Mouse (Mus musculus) forebrain, embryonic 16.5 days (tissue): Measurements from ENCODE around the gene Lsm2. TPM values are rescaled to one million over a fixed set of nuclear protein-coding genes. Genes with fewer than 3 reads are reported as not detected.
"Not testable (repeated sequence)": the region's sequence is repeated elsewhere in the genome, so short reads cannot be mapped to it uniquely, and the experiment has no call there.

Experiments
- ATAC-seq: fragments of 200-750 bp; cut with Nextera tagmentation; 2 replicates; pipeline ENCODE4 v1.8.0; 2017; ENCODE audit warnings: mild to moderate bottlenecking, moderate library complexity
- H3K27ac ChIP-seq: fragments of 300-500 bp; sonication (generic); 2 replicates; pipeline ENCODE4 v1.5.1; 2014; ENCODE audit warnings: low read length, control low read depth
- H3K27me3 ChIP-seq: fragments of 300-500 bp; sonication (generic); replicated peaks from 2 replicates; pipeline ENCODE4 v1.6.1; 2014; ENCODE audit warnings: low read length; ENCODE audit not compliant: control insufficient read depth, insufficient read depth
- H3K36me3 ChIP-seq: fragments of 300-500 bp; sonication (generic); 2 replicates; pipeline ENCODE4 v1.6.1; 2014; ENCODE audit not compliant: control insufficient read depth, insufficient read depth
- H3K4me1 ChIP-seq: fragments of 300-500 bp; sonication (generic); replicated peaks from 2 replicates; pipeline ENCODE4 v1.6.1; 2014; ENCODE audit warnings: low read length; ENCODE audit not compliant: control insufficient read depth, insufficient read depth
- H3K4me2 ChIP-seq: fragments of 300-500 bp; sonication (generic); 2 replicates; pipeline ENCODE4 v1.6.1; 2014; ENCODE audit warnings: mild to moderate bottlenecking, low read length, control low read depth
- H3K4me3 ChIP-seq: fragments of 300-500 bp; sonication (generic); replicated peaks from 2 replicates; pipeline ENCODE4 v1.5.1; 2014; ENCODE audit warnings: mild to moderate bottlenecking, low read length, control low read depth
- H3K9ac ChIP-seq: fragments of 300-500 bp; sonication (generic); replicated peaks from 2 replicates; pipeline ENCODE4 v1.6.1; 2014; ENCODE audit warnings: low read depth, low read length, control low read depth
- H3K9me3 ChIP-seq: fragments of 300-500 bp; sonication (generic); 2 replicates; pipeline ENCODE4 v1.6.1; 2016; ENCODE audit warnings: low read length; ENCODE audit not compliant: control insufficient read depth
- WGBS: fragments of 180-500 bp; shearing (Covaris S2); extraction: QIAGEN DNeasy Blood & Tissue Kit; methylation state at CpG from one replicate; pipeline ENCODE4 v1.1.7; 2014; 5-methylcytosine and 5-hydroxymethylcytosine counted together
- polyA plus RNA-seq: library from polyadenylated mRNA; unstranded; fragments of >200 nt; fragmentation: Nextera tagmentation; extraction: Ambion mirVana; gene quantifications from 2 replicates; pipeline ENCODE4 v1.2.1, GENCODE M21; 2015

The Lsm2 gene
- polyA plus RNA-seq, 1 experiment from 2014 or later = 121 TPM

DNA sequence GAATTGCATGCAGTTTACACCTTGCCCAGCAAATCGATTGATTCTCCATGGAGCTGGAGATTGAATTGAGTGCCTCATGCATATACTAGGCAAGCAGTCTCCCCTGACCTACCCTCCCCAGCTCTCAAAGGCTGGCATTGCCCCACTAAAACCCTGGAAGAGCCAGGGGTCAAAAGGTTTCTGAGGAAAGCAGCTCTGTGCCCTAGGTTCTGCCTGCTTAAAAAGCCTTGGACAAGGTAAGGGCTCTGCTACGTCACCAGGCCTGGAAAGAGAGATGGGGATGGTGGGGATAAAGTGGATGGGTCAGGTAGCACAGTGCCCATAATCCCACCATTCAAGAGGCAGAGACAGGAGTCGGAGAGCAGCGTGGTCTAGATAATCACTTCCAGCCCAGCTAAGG is 26.8 kb upstream of the Lsm2 start:
- Histone ChIP-seq H3K27me3 (peaks cover 2% of the 10 kb centered on the region; the same call in 1 of the 2 replicates), H3K27ac (no peak overlapping the region), H3K9me3 (no peaks in the 10 kb centered on the region), H3K36me3 (peaks cover 5% of the 10 kb centered on the region), H3K9ac (no peak overlapping the region), H3K4me1 (peaks cover 19% of the 10 kb centered on the region), H3K4me3 (no peak overlapping the region), H3K4me2 (no peak overlapping the region)
- 71% methylated on average over 4 of the region's 4 CpGs for WGBS
- ATAC-seq = no peak

DNA sequence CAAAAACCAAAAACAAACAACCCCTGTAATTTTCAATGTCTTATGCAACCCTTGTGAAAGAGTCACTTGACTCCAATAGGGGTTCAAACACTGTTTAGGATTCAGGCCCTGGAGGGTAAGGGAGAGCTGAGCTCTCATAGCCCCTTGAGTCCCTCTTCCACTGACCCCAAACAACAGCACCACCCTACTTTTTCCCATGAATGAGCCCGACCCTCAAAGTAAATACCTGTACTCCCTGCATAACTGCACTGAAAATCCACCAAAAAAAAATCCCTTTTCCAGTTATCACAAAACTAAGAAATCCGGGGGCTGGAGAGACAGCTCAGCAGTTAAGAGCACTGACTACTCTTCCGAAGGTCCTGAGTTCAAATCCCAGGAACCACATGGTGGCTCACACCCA is 25.8 kb upstream of the Lsm2 start:
- H3K27ac ChIP-seq = no peak overlapping the region
- 77% methylated on average over 3 of the region's 3 CpGs for WGBS
- H3K4me1 ChIP-seq = peaks cover 10% of the 10 kb centered on the region
- H3K27me3 ChIP-seq = peaks cover 5% of the 10 kb centered on the region; the same call in 1 of the 2 replicates
- no peak overlapping the region for H3K4me2 ChIP-seq
- H3K36me3 ChIP-seq = no peaks in the 10 kb centered on the region
- no peak for ATAC-seq
- H3K9ac ChIP-seq = no peak overlapping the region
- H3K9me3 ChIP-seq = no peaks in the 10 kb centered on the region
- H3K4me3 ChIP-seq = no peak overlapping the region

DNA sequence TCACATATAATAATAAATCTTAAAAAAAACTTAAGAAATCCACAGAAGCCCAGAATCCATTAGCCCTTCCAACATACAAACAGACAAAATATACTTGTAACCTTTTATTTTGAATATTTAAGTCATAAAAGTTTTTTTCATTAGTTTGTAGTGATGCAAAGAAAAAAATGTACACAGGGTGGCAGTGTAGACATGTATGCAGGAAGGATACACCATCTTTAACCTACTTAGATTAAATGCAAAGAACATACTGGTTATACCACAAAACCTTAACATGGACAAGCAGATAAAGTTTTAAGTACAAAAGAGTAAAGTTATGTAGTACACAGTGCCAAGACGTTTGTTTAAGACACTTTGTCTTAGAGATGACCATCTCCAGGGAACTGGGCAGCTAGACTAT is 25.3 kb upstream of the Lsm2 start:
- no peak overlapping the region for H3K4me2 ChIP-seq
- H3K27ac ChIP-seq = no peak overlapping the region
- H3K9me3 ChIP-seq = no peaks in the 10 kb centered on the region
- H3K4me3 ChIP-seq = no peak overlapping the region
- peaks cover 7% of the 10 kb centered on the region for H3K4me1 ChIP-seq
- H3K27me3 ChIP-seq = peaks cover 7% of the 10 kb centered on the region; the same call in 1 of the 2 replicates
- H3K36me3 ChIP-seq = no peaks in the 10 kb centered on the region
- no peak for ATAC-seq
- H3K9ac ChIP-seq = no peak overlapping the region
- WGBS = 44% methylated on average over 1 of the region's 1 CpGs

DNA sequence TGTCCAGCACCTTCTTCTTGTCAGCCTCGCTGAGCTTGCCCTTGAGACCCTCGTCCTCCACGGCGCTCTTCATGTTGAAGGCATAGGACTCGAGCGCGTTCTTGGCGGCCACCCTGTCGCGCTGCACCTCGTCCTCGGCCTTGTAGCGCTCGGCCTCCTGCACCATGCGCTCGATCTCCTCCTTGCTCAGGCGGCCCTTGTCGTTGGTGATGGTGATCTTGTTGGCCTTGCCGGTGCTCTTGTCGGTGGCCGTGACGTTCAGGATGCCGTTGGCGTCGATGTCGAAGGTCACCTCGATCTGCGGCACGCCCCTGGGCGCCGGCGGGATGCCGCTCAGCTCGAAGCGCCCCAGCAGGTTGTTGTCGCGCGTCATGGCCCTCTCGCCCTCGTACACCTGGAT is 24.4 kb upstream of the Lsm2 start:
- not testable (repeated sequence) for H3K27ac ChIP-seq, H3K9ac ChIP-seq, H3K9me3 ChIP-seq, H3K36me3 ChIP-seq, H3K4me1 ChIP-seq, H3K27me3 ChIP-seq, ATAC-seq, H3K4me2 ChIP-seq, H3K4me3 ChIP-seq
- WGBS = 17% methylated on average over 34 of the region's 40 CpGs

DNA sequence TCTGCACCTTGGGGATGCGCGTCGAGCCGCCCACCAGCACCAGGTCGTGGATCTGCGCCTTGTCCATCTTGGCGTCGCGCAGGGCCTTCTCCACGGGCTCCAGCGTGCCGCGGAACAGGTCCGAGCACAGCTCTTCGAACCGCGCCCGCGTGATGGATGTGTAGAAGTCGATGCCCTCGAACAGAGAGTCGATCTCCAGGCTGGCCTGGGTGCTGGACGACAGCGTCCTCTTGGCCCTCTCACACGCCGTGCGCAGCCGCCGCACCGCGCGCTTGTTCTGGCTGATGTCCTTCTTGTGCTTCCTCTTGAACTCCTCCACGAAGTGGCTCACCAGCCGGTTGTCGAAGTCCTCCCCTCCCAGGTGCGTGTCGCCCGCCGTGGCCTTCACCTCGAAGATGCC is 23.7 kb upstream of the Lsm2 start:
- H3K4me2 ChIP-seq, H3K4me3 ChIP-seq, ATAC-seq, H3K9ac ChIP-seq, H3K9me3 ChIP-seq, H3K36me3 ChIP-seq, H3K27me3 ChIP-seq, H3K27ac ChIP-seq, H3K4me1 ChIP-seq: not testable (repeated sequence)
- 28% methylated on average over 28 of the region's 40 CpGs for WGBS

DNA sequence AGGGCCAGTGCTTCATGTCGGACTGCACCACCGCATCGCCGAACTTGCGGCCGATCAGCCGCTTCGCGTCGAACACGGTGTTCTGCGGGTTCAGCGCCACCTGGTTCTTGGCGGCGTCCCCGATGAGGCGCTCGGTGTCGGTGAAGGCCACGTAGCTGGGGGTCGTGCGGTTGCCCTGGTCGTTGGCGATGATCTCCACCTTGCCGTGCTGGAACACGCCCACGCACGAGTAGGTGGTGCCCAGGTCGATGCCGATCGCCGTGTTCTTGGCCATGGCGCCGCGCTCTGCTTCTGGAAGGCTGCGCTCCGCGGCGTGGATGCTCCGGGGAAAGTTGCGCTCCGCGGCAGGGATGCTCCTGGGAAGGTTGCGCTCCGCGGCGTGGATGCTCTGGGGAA is 22.9 kb upstream of the Lsm2 start:
- not testable (repeated sequence) for ATAC-seq, H3K27me3 ChIP-seq
- 0% methylated on average over 20 of the region's 47 CpGs for WGBS

DNA sequence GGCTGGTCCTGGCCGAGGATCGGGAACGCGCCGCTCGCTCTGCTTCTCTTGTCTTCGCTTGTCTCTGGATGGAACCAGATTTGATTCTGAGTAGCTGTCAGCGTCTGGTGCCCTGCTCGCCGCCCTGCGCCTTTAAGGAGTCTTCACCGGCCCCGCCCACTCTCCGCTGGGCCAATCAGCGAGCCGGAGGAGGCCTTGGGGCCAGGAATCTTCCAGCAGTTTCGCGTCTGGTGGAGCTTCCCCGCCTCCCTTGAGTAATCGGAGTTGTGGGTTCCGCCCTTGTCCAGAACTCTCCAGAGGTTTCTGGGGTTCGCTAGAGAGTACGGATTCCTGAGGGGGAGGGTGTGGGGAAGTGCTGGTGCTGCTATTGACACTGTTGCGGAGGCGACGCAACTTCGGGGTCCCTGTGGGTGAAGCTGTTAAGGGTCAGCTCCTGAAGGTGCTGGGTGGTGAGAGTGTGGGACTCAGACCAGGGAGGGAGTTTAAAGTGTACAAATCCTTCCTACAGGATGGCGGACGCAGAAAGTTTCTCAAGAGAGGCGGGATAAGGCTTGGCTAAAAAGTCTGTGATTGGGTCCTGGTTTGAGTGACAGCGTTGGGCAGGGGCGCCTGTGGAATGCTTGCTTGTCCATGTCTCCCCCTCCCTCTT is 22.4 kb upstream of the Lsm2 start, which contains the start of gene Hspa1b:
Gene Hspa1b, minus strand, starts transcription at position 109 of the 649 bp plus-strand sequence.
- WGBS = under 1% methylated on average over 29 of the region's 32 CpGs
- not testable (repeated sequence) for H3K9me3 ChIP-seq, H3K27me3 ChIP-seq, H3K36me3 ChIP-seq, H3K4me1 ChIP-seq
- Histone ChIP-seq H3K27ac (peak within 1 kb of the TSS; percentile 60), H3K4me3 (peak within 1 kb of the TSS; percentile 43), H3K9ac (peak within 1 kb of the TSS; percentile 7; the same call in 1 of the 2 replicates), H3K4me2 (peak within 1 kb of the TSS; percentile 69)
- ATAC-seq = peak; percentile 96

More for the DNA sequence above, 22.9 kb upstream of the Lsm2 start:
- not testable (repeated sequence) for H3K36me3 ChIP-seq, H3K9me3 ChIP-seq, H3K27ac ChIP-seq, H3K4me1 ChIP-seq, H3K9ac ChIP-seq
- H3K4me3 ChIP-seq = peak overlapping the region; percentile 43
- H3K4me2 ChIP-seq = peak overlapping the region; percentile 69

DNA sequence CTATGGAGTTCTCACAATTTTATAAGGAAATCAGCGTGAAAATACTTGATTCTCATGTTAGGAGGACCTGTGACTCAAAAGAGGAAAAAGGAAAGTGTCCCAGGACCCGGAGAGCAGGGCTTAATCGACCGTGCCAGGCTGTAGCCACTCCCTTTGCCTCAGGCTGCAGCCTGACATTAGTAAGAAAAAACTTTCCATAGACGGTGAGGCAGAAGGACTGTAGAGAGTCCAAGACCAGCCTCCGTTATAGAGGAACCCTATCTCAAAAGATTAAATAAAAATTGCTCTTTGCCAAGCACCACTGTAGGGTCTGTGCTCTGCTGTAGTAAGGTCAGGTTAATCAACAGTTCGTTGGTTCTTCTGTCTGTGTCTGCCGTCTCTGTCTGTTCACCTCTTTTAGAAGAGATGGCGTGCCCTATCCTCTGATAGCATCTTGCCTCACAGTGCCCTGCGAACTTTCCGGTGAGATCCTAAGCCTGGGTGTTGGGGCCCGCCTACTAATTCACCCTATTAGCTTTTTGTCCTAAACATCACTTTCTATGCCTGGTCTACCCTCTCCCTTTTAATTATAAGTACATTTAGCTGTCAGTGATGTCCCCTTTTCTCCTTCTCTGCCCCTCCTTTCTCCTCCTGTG is 21.7 kb upstream of the Lsm2 start:
- Histone ChIP-seq H3K4me2 (peak overlapping the region; percentile 69), H3K9ac (no peak overlapping the region), H3K4me3 (peak overlapping the region; percentile 43), H3K36me3 (no peaks in the 10 kb centered on the region), H3K27me3 (peaks cover 7% of the 10 kb centered on the region; the same call in 1 of the 2 replicates), H3K27ac (no peak overlapping the region; the same call in 1 of the 2 replicates), H3K4me1 (peaks cover 7% of the 10 kb centered on the region), H3K9me3 (no peaks in the 10 kb centered on the region)
- WGBS = 9% methylated on average over 12 of the region's 12 CpGs
- ATAC-seq = no peak

DNA sequence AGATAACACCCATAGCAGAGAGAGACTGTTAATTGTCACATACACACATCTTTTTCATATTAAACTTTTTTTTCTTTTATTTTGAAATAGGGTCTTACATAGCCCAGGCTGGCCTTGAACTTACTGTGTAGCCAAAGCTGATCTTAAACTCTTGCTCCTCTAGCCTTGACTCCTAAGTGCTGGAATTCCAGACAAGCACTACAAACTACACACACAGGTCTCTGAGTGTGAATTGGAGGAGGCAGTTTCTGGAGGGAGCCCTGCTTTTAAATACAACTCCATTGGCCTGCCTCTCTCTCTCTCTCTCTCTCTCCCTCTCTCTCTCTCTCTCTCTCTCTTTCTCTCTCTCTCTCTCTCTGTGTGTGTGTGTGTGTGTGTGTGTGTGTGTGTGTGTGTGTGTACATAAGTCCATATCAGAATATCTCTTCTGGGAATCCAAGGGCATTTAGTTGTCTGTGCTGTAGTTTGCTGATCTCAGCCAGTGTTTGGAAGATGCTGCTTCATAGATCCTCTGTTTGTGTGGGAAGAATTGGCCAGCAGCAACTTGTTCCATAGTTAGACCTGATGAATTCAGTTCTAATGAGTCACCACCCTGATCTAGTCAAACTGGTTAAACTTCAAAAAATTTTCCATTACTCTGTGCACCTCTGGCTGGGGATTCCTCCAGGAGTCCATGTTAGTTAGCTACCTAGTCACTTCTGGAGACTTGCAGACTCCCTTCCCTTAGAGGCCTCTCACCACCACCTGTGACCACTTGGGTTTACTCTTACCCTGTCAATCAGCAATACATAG is 20.8 kb upstream of the Lsm2 start:
- Histone ChIP-seq H3K4me2 (no peak overlapping the region), H3K27ac (no peak overlapping the region), H3K9me3 (no peaks in the 10 kb centered on the region), H3K9ac (no peak overlapping the region), H3K4me3 (no peak overlapping the region), H3K4me1 (peaks cover 7% of the 10 kb centered on the region), H3K27me3 (peaks cover 7% of the 10 kb centered on the region; the same call in 1 of the 2 replicates), H3K36me3 (no peaks in the 10 kb centered on the region)
- ATAC-seq = no peak
